Mouse (Mus musculus): ENCODE data around the gene Ric8a. TPM values are rescaled to one million over a fixed set of nuclear protein-coding genes. Genes with fewer than 3 reads are reported as not detected.
"Not testable (repeated sequence)": the region's sequence is repeated elsewhere in the genome, so short reads cannot be mapped to it uniquely, and the experiment has no call there.

Gene Ric8a
- total RNA-seq, 2 experiments from 2014 or later = 9.2 TPM

- no peak for ATAC-seq (replicated peaks; ENCODE audit: low FRiP score, poor library complexity, severe bottlenecking)
These were observed 24.2 kb downstream of the Ric8a start for GRCm38 (mm10) chr7:140880865-140881515.

- ATAC-seq (replicated peaks; ENCODE audit: low FRiP score, poor library complexity, severe bottlenecking) = peak; percentile 89
These were observed 25.1 kb downstream of the Ric8a start, which contains the start of the genes Psmd13 and Sirt3 for GRCm38 (mm10) chr7:140881696-140882468. Gene Psmd13, plus strand, starts transcription at chr7:140881968. Gene Sirt3, minus strand, starts transcription at chr7:140882309.

- ATAC-seq (replicated peaks; ENCODE audit: low FRiP score, poor library complexity, severe bottlenecking) = peak; percentile 39
These were observed 25.7 kb downstream of the Ric8a start for GRCm38 (mm10) chr7:140882469-140882803.

- not testable (repeated sequence) for ATAC-seq (replicated peaks; ENCODE audit: low FRiP score, poor library complexity, severe bottlenecking)
These were observed 33.9 kb downstream of the Ric8a start for GRCm38 (mm10) chr7:140890636-140891035.

- ATAC-seq (replicated peaks; ENCODE audit: low FRiP score, poor library complexity, severe bottlenecking) = no peak
These were observed 37.3 kb downstream of the Ric8a start for GRCm38 (mm10) chr7:140894031-140894430.

- ATAC-seq (replicated peaks; ENCODE audit: low FRiP score, poor library complexity, severe bottlenecking) = no peak
These were observed 37.9 kb downstream of the Ric8a start for GRCm38 (mm10) chr7:140894611-140895010.

GRCm38 (mm10) chr7:140897863-140898262, 41.1 kb downstream of the Ric8a start:
- ATAC-seq (replicated peaks; ENCODE audit: low FRiP score, poor library complexity, severe bottlenecking) = no peak

GRCm38 (mm10) chr7:140899121-140899520, 42.4 kb downstream of the Ric8a start:
- no peak for ATAC-seq (replicated peaks; ENCODE audit: low FRiP score, poor library complexity, severe bottlenecking)

- no peak for ATAC-seq (replicated peaks; ENCODE audit: low FRiP score, poor library complexity, severe bottlenecking)
These were observed 43.5 kb downstream of the Ric8a start, which contains the start of gene Cox8b for GRCm38 (mm10) chr7:140900220-140900619. Gene Cox8b, minus strand, starts transcription at chr7:140900446.

- no peak for ATAC-seq (replicated peaks; ENCODE audit: low FRiP score, poor library complexity, severe bottlenecking)
These were observed 45.5 kb downstream of the Ric8a start for GRCm38 (mm10) chr7:140902036-140902875.

- ATAC-seq (replicated peaks; ENCODE audit: low FRiP score, poor library complexity, severe bottlenecking) = peak; percentile 62
These were observed 46.5 kb downstream of the Ric8a start for GRCm38 (mm10) chr7:140903212-140903611.

- ATAC-seq (replicated peaks; ENCODE audit: low FRiP score, poor library complexity, severe bottlenecking) = no peak
These were observed 48.9 kb downstream of the Ric8a start for GRCm38 (mm10) chr7:140905642-140906081.

- ATAC-seq (replicated peaks; ENCODE audit: low FRiP score, poor library complexity, severe bottlenecking) = no peak
These were observed 50.4 kb downstream of the Ric8a start for GRCm38 (mm10) chr7:140907131-140907530.

- ATAC-seq (replicated peaks; ENCODE audit: low FRiP score, poor library complexity, severe bottlenecking) = no peak
These were observed 50.9 kb downstream of the Ric8a start for GRCm38 (mm10) chr7:140907697-140908096.

GRCm38 (mm10) chr7:140908181-140908580, 51.4 kb downstream of the Ric8a start:
- no peak for ATAC-seq (replicated peaks; ENCODE audit: low FRiP score, poor library complexity, severe bottlenecking)

GRCm38 (mm10) chr7:140908634-140909107, 51.9 kb downstream of the Ric8a start:
- ATAC-seq (replicated peaks; ENCODE audit: low FRiP score, poor library complexity, severe bottlenecking) = peak; percentile 82

- ATAC-seq (replicated peaks; ENCODE audit: low FRiP score, poor library complexity, severe bottlenecking) = no peak
These were observed 55.5 kb downstream of the Ric8a start for GRCm38 (mm10) chr7:140912293-140912692.

GRCm38 (mm10) chr7:140912846-140913482, 56.2 kb downstream of the Ric8a start:
- ATAC-seq (replicated peaks; ENCODE audit: low FRiP score, poor library complexity, severe bottlenecking) = no peak
